27 mouse cellular contexts compared by ENCODE assay signal in genomic region chr9:67300346-67300745, GRCm38 (mm10).
DNase-seq lines count a peak whose midpoint lies in the region; ATAC-seq and TF ChIP-seq lines count a peak whose summit lies in the region.
"Had no signal": no experiment of that assay in that cellular context is flagged by ENCODE, and none has a peak within 500 bp of the region (broad histone marks: within the 10 kb centered on the region; RNA-seq: fewer than 3 reads in every experiment).

No protein-coding gene starts in this region.

- DNase-seq in heart, adult 11 months = peak; percentile 87
- DNase-seq in heart, postnatal 4 days = no peak
- no peak for DNase-seq in left cerebral cortex, adult 2 months (ENCODE audit: extremely low spot score in 1 of 2, low spot score in 2 of 2)
- no peak for DNase-seq in left cerebral cortex, adult 11 months (ENCODE audit: low spot score)
- peak; percentile 25 for DNase-seq in brain, embryonic 14.5 days (ENCODE audit: low read depth)
- no peak for DNase-seq in stomach, postnatal 0 days (ENCODE audit: low spot score)
- DNase-seq: adrenal gland, postnatal 10 days; cerebellum, adult 11-12 months; cerebellum, adult 9-11 months; embryo, embryonic 11 days; gastrocnemius, adult 2 months; heart, postnatal 14 days; kidney, adult 11 months; liver; lung, embryonic 14.5 days; lung, postnatal 14 days; right cerebral cortex, postnatal 25 days; thymus, adult 18-20 months; thymus, postnatal 25 days had no signal

- no peak overlapping the region for H3K4me2 ChIP-seq in stomach, postnatal 0 days (replicated peaks; ENCODE audit: low read depth)
- H3K4me2 ChIP-seq: forebrain, embryonic 15.5 days; hindbrain, embryonic 12.5 days; lung, embryonic 14.5 days; midbrain, embryonic 12.5 days; stomach, embryonic 15.5 days had no signal

- ATAC-seq in stomach, postnatal 0 days (ENCODE audit: low FRiP score, low TSS enrichment) = no peak
- no peak for ATAC-seq in erythroid progenitor cell, adult 5-6 weeks (replicated peaks; ENCODE audit: low FRiP score, poor library complexity, severe bottlenecking)
- ATAC-seq: forebrain, embryonic 15.5 days; inflammation-experienced regulatory T-cells, adult 6 months had no signal

- TF ChIP-seq EP300 in stomach, postnatal 0 days (optimal IDR thresholded peaks at IDR 0.05) = no peak

- no peaks in the 10 kb centered on the region for H3K9me3 ChIP-seq in stomach, postnatal 0 days (ENCODE audit: control insufficient read depth, low read length)
- H3K9me3 ChIP-seq: forebrain, embryonic 15.5 days; hindbrain, embryonic 12.5 days; midbrain, embryonic 12.5 days; stomach, embryonic 15.5 days had no signal

- 31% methylated on average over 3 of the region's 3 CpGs for WGBS in stomach, postnatal 0 days

- no peak overlapping the region for H3K4me3 ChIP-seq in left cerebral cortex, adult 2 months
- no peak overlapping the region for H3K4me3 ChIP-seq in stomach, postnatal 0 days (ENCODE audit: low read depth, low read length)
- H3K4me3 ChIP-seq: forebrain, embryonic 15.5 days; gastrocnemius, adult 2 months; hindbrain, embryonic 12.5 days; midbrain, embryonic 12.5 days; stomach, embryonic 15.5 days had no signal

- intact Hi-C loops in left cerebral cortex, adult 2 months (cut with DNase I) = no loop called here

- H3K27ac ChIP-seq in left cerebral cortex, adult 2 months = peak overlapping the region; percentile 66; the same call in 1 of the 2 replicates
- H3K27ac ChIP-seq in stomach, postnatal 0 days (replicated peaks) = 0 out of 2 replicates have a peak overlapping the region, but pooled peaks have one; percentile 35
- H3K27ac ChIP-seq: forebrain, embryonic 15.5 days; gastrocnemius, adult 2 months; hindbrain, embryonic 12.5 days; liver, embryonic 14.5 days; midbrain, embryonic 12.5 days; stomach, embryonic 15.5 days had no signal

- H3K9ac ChIP-seq in stomach, postnatal 0 days (ENCODE audit: low read length) = no peak overlapping the region
- H3K9ac ChIP-seq: forebrain, embryonic 15.5 days; hindbrain, embryonic 12.5 days; liver, embryonic 14.5 days; lung, embryonic 14.5 days; midbrain, embryonic 12.5 days; stomach, embryonic 15.5 days had no signal

- H3K27me3 ChIP-seq in stomach, postnatal 0 days (ENCODE audit: control insufficient read depth, insufficient read depth, low read length) = no peaks in the 10 kb centered on the region
- H3K27me3 ChIP-seq: forebrain, embryonic 15.5 days; hindbrain, embryonic 12.5 days; midbrain, embryonic 12.5 days; Patski; stomach, embryonic 15.5 days had no signal

- no peaks in the 10 kb centered on the region for H3K36me3 ChIP-seq in stomach, postnatal 0 days (ENCODE audit: control insufficient read depth, insufficient read depth, low read length)
- H3K36me3 ChIP-seq: forebrain, embryonic 15.5 days; hindbrain, embryonic 12.5 days; midbrain, embryonic 12.5 days had no signal

- TF ChIP-seq POLR2A in brain, embryonic 14.5 days (IDR thresholded peaks at IDR 0.05; ENCODE audit: borderline replicate concordance, extremely low read depth, insufficient read depth, insufficient read length, poor library complexity, severe bottlenecking) = no peak

- no peaks in the 10 kb centered on the region for H3K4me1 ChIP-seq in stomach, postnatal 0 days (replicated peaks; ENCODE audit: control insufficient read depth, insufficient read depth)
- H3K4me1 ChIP-seq: hindbrain, embryonic 12.5 days; midbrain, embryonic 12.5 days had no signal

- TF ChIP-seq CTCF in left cerebral cortex, adult 2 months (IDR thresholded peaks at IDR 0.05) = no peak
- TF ChIP-seq CTCF in brain, embryonic 14.5 days (IDR thresholded peaks at IDR 0.05; ENCODE audit: borderline replicate concordance, extremely low read depth, insufficient read depth, insufficient read length) = no peak
- no peak for TF ChIP-seq CTCF in stomach, postnatal 0 days (IDR thresholded peaks at IDR 0.05; ENCODE audit: low read depth)

Comparison
In these comparisons a context has a peak if more than half of its experiments do, and no peak if none do; other contexts are left out.
1. DNase-seq: peak in heart, adult 11 months (single experiment) and brain, embryonic 14.5 days (single experiment); none in heart, postnatal 4 days (single experiment), left cerebral cortex, adult 2 months (0 of 2), left cerebral cortex, adult 11 months (single experiment) and stomach, postnatal 0 days (single experiment).